Mouse (Mus musculus) megakaryocyte, embryonic 14.5 days (primary cell): ENCODE measurements around the gene Ggps1.

Source experiments
- FLI1 ChIP-seq: IDR thresholded peaks from 2 replicates; pipeline ENCODE4 v1.6.1; 2012; ENCODE audit warnings: low read length, inconsistent platforms, mixed read lengths
- GATA1 ChIP-seq: IDR thresholded peaks from 3 replicates; pipeline ENCODE4 v1.6.1; 2012; ENCODE audit warnings: mixed read lengths, low read length, inconsistent platforms, borderline replicate concordance

DNA sequence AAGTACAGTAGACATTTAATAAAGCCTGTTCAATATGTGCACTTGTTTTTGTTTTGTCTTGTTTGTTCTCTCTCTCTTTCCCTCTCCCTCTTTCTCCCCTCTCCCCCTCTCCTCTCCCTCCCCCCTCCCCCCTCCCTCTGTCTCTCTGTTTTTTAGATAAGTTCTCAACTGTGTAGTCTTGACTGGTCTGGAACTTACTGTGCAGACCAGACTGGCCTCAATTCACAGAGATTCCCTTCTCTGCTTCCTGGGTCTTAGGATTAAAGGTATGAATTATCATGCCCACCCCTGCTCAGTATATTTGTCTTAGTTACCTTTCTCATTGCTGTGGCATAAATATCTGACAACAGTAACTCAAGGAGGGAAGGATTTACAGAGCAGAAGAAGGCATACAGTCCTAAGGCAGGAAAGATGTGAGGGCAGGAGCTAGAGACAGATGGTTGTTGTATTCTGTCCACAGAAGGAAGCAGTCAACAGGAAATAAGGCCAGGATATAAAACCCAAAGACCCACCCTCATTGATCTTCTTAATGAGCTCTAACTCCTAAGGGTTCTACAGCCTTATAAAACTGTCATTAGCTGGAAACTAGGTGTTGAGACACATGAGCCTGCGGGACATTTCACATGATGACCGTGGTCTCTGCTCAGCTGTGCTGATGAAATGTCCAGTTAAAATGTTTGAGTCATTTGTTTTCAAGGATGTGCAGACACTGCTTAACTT, 47.0 kb upstream of the Ggps1 start:
- TF ChIP-seq GATA1 (no peak), FLI1 (no peak)
